Mouse (Mus musculus): Measurements from ENCODE around the gene Rin1. TPM values are rescaled to one million over a fixed set of nuclear protein-coding genes. Genes with fewer than 3 reads are reported as not detected.
A peak's percentile ranks its signal among the peaks of the same experiment; 100 is the strongest.

Gene Rin1
- polyA plus RNA-seq, 1 experiment: 1.9 TPM

GRCm38 (mm10) chr19:5016221-5016742, 34.0 kb upstream of the Rin1 start:
- H3K27ac ChIP-seq (ENCODE audit: insufficient read depth, low read length): no peak overlapping the region
- H3K4me1 ChIP-seq (ENCODE audit: control insufficient read depth, insufficient read depth, insufficient read length): no peaks in the 10 kb centered on the region
- WGBS: 49% methylated on average over 10 of the region's 10 CpGs
- DNase-seq (ENCODE audit: low read depth in 1 of 2, low spot score in 2 of 2): no peak
- TF ChIP-seq CTCF (IDR thresholded peaks at IDR 0.05; ENCODE audit: extremely low read depth, insufficient read depth, insufficient read length, insufficient replicate concordance) (no peak), POLR2A (IDR thresholded peaks at IDR 0.05; ENCODE audit: low read depth, low read length) (no peak)
- no peak overlapping the region for H3K4me3 ChIP-seq (ENCODE audit: extremely low read depth, insufficient read depth, insufficient read length)
- H3K36me3 ChIP-seq (ENCODE audit: control insufficient read depth, insufficient read depth, low read length): no peaks in the 10 kb centered on the region
- no peaks in the 10 kb centered on the region for H3K27me3 ChIP-seq (ENCODE audit: control insufficient read depth, insufficient read depth, low read length)

- WGBS: 22% methylated on average over 12 of the region's 12 CpGs
- H3K27me3 ChIP-seq (ENCODE audit: control insufficient read depth, insufficient read depth, low read length): no peaks in the 10 kb centered on the region
- H3K36me3 ChIP-seq (ENCODE audit: control insufficient read depth, insufficient read depth, low read length): no peaks in the 10 kb centered on the region
- H3K4me1 ChIP-seq (ENCODE audit: control insufficient read depth, insufficient read depth, insufficient read length): no peaks in the 10 kb centered on the region
- H3K27ac ChIP-seq (ENCODE audit: insufficient read depth, low read length): no peak overlapping the region
- peak; percentile 55 to 73 for DNase-seq (ENCODE audit: low read depth in 1 of 2, low spot score in 2 of 2)
- no peak overlapping the region for H3K4me3 ChIP-seq (ENCODE audit: extremely low read depth, insufficient read depth, insufficient read length)
- peak; percentile 76; the same call in 1 of the 2 replicates for TF ChIP-seq CTCF (IDR thresholded peaks at IDR 0.05; ENCODE audit: extremely low read depth, insufficient read depth, insufficient read length, insufficient replicate concordance)
- no peak for TF ChIP-seq POLR2A (IDR thresholded peaks at IDR 0.05; ENCODE audit: low read depth, low read length)
Measured at GRCm38 (mm10) chr19:5016782-5017181, 33.5 kb upstream of the Rin1 start.

DNA sequence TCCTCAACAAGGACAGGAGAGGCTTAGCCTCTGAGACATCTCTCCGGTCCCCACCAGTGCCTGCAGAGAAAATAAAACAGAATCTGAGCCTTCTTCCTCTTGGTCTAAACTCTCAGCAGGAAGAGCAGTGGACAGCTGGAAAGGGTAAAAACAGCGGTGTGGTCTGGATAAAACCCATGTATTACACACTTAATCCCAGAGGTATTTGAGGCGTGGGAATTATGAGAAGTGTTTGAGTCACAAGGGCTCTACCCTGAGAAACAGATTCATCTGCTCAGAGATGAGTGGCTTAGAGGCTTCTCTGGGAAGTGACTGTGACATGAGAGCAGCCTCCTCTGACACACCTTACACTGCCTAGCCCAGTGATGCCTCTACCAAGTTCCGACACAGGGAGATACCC, 32.7 kb upstream of the Rin1 start:
- Histone ChIP-seq H3K36me3 (ENCODE audit: control insufficient read depth, insufficient read depth, low read length) (no peaks in the 10 kb centered on the region), H3K4me1 (ENCODE audit: control insufficient read depth, insufficient read depth, insufficient read length) (no peaks in the 10 kb centered on the region), H3K27me3 (ENCODE audit: control insufficient read depth, insufficient read depth, low read length) (no peaks in the 10 kb centered on the region), H3K27ac (ENCODE audit: insufficient read depth, low read length) (no peak overlapping the region), H3K4me3 (ENCODE audit: extremely low read depth, insufficient read depth, insufficient read length) (no peak overlapping the region)
- DNase-seq (ENCODE audit: low read depth in 1 of 2, low spot score in 2 of 2): no peak
- 89% methylated on average over 4 of the region's 4 CpGs for WGBS
- TF ChIP-seq POLR2A (IDR thresholded peaks at IDR 0.05; ENCODE audit: low read depth, low read length) (no peak), CTCF (IDR thresholded peaks at IDR 0.05; ENCODE audit: extremely low read depth, insufficient read depth, insufficient read length, insufficient replicate concordance) (no peak)

DNA sequence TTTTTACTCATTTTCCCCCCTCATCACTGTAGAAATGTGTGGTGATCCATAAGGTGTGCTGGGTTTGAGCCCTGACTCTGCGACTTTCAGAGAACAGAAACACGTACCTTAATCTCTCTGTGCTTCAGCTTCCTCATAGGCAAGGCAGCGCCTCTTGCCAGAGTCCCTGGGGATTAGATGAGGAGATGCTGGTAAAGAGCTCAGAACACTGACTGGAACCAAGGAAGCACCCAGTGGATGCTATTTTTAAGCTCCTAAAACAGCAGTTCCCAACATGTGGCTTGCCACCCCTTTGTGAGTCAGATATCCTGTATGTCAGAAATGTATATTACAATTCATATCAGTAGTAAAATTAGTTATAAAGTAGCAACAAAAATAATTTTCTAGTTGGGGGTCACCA, 32.1 kb upstream of the Rin1 start:
- 71% methylated on average over 3 of the region's 3 CpGs for WGBS
- no peak for TF ChIP-seq CTCF (IDR thresholded peaks at IDR 0.05; ENCODE audit: extremely low read depth, insufficient read depth, insufficient read length, insufficient replicate concordance)
- no peak for TF ChIP-seq POLR2A (IDR thresholded peaks at IDR 0.05; ENCODE audit: low read depth, low read length)

GRCm38 (mm10) chr19:5021416-5021815, 28.9 kb upstream of the Rin1 start:
- DNase-seq (ENCODE audit: low read depth in 1 of 2, low spot score in 2 of 2): no peak
- WGBS: 82% methylated on average over 2 of the region's 2 CpGs
- TF ChIP-seq CTCF (IDR thresholded peaks at IDR 0.05; ENCODE audit: extremely low read depth, insufficient read depth, insufficient read length, insufficient replicate concordance) (no peak), POLR2A (IDR thresholded peaks at IDR 0.05; ENCODE audit: low read depth, low read length) (no peak)

More for the DNA sequence above, 32.1 kb upstream of the Rin1 start:
- no peaks in the 10 kb centered on the region for H3K27me3 ChIP-seq (ENCODE audit: control insufficient read depth, insufficient read depth, low read length)
- H3K4me3 ChIP-seq (ENCODE audit: extremely low read depth, insufficient read depth, insufficient read length): no peak overlapping the region
- no peak for DNase-seq (ENCODE audit: low read depth in 1 of 2, low spot score in 2 of 2)
- no peaks in the 10 kb centered on the region for H3K36me3 ChIP-seq (ENCODE audit: control insufficient read depth, insufficient read depth, low read length)
- H3K4me1 ChIP-seq (ENCODE audit: control insufficient read depth, insufficient read depth, insufficient read length): no peaks in the 10 kb centered on the region
- H3K27ac ChIP-seq (ENCODE audit: insufficient read depth, low read length): no peak overlapping the region

GRCm38 (mm10) chr19:5023621-5024479, 26.4 kb upstream of the Rin1 start, which contains the start of gene Slc29a2:
TSS of gene Slc29a2 (plus strand) at chr19:5023860.
- Histone ChIP-seq H3K36me3 (ENCODE audit: control insufficient read depth, insufficient read depth, low read length) (no peaks in the 10 kb centered on the region), H3K4me1 (ENCODE audit: control insufficient read depth, insufficient read depth, insufficient read length) (peaks cover 6% of the 10 kb centered on the region; the same call in 1 of the 2 replicates), H3K27me3 (ENCODE audit: control insufficient read depth, insufficient read depth, low read length) (no peaks in the 10 kb centered on the region), H3K4me3 (ENCODE audit: extremely low read depth, insufficient read depth, insufficient read length) (peak within 1 kb of the TSS; percentile 73), H3K27ac (ENCODE audit: insufficient read depth, low read length) (peak within 1 kb of the TSS; percentile 91)
- WGBS: under 1% methylated on average over 61 of the region's 62 CpGs
- peak; percentile 73 to 89 for DNase-seq (ENCODE audit: low read depth in 1 of 2, low spot score in 2 of 2)
- TF ChIP-seq POLR2A (IDR thresholded peaks at IDR 0.05; ENCODE audit: low read depth, low read length) (peak; percentile 95), CTCF (IDR thresholded peaks at IDR 0.05; ENCODE audit: extremely low read depth, insufficient read depth, insufficient read length, insufficient replicate concordance) (no peak)

More at GRCm38 (mm10) chr19:5021416-5021815, 28.9 kb upstream of the Rin1 start:
- Histone ChIP-seq H3K36me3 (ENCODE audit: control insufficient read depth, insufficient read depth, low read length) (no peaks in the 10 kb centered on the region), H3K4me1 (ENCODE audit: control insufficient read depth, insufficient read depth, insufficient read length) (peaks cover 6% of the 10 kb centered on the region; the same call in 1 of the 2 replicates), H3K27me3 (ENCODE audit: control insufficient read depth, insufficient read depth, low read length) (no peaks in the 10 kb centered on the region), H3K27ac (ENCODE audit: insufficient read depth, low read length) (no peak overlapping the region), H3K4me3 (ENCODE audit: extremely low read depth, insufficient read depth, insufficient read length) (no peak overlapping the region)

All from spleen, adult 2 months (tissue).